Comparison of ENCODE assay signal across 18 mouse cellular contexts in genomic region chr4:21436710-21437109, GRCm38 (mm10).
DNase-seq lines count a peak whose midpoint lies in the region; ATAC-seq and TF ChIP-seq lines count a peak whose summit lies in the region.
"Had no signal": no experiment of that assay in that cellular context is flagged by ENCODE, and none has a peak within 500 bp of the region (broad histone marks: within the 10 kb centered on the region; RNA-seq: fewer than 3 reads in every experiment).

No protein-coding gene starts in this region.

- CTCF ChIA-PET in Patski (lab: Charles Lee): no interaction called here

- 21% methylated on average over 2 of the region's 2 CpGs for WGBS in lung, embryonic 14.5 days

- ATAC-seq in frontal cortex, adult (ENCODE audit: low TSS enrichment): peak; percentile 64; the same call in 1 of the 2 replicates
- ATAC-seq in lung, embryonic 14.5 days (ENCODE audit: insufficient read depth): no peak
- no peak for ATAC-seq in Patski
- ATAC-seq: CD4-positive, CD25-positive, alpha-beta regulatory T cell, adult 4 months; midbrain, embryonic 15.5 days had no signal

- in situ Hi-C loops in Patski (cut with MboI; ENCODE audit: low pct_unique_long_range_greater_than_20kb): loop anchor here (10.0 to 25.0 kb wide), 2 partner anchors 258 to 376 kb away; no protein-coding TSS in a partner anchor

- no peak overlapping the region for H3K4me3 ChIP-seq in lung, embryonic 14.5 days (ENCODE audit: low read depth, low read length)
- H3K4me3 ChIP-seq: embryonic facial prominence, embryonic 15.5 days; limb, embryonic 10.5 days; liver, embryonic 13.5 days; midbrain, embryonic 15.5 days; neural tube, embryonic 12.5 days had no signal

- POLR2A ChIA-PET in Patski (lab: Charles Lee): no interaction called here

- peak; percentile 17; the same call in 1 of the 2 replicates for TF ChIP-seq CTCF in lung, embryonic 14.5 days (IDR thresholded peaks at IDR 0.05; ENCODE audit: low read depth)
- TF ChIP-seq CTCF in Patski (IDR thresholded peaks at IDR 0.05): peak; percentile 10

- no peak overlapping the region for H3K9ac ChIP-seq in lung, embryonic 14.5 days
- H3K9ac ChIP-seq: embryonic facial prominence, embryonic 15.5 days; liver, embryonic 13.5 days; midbrain, embryonic 15.5 days; neural tube, embryonic 12.5 days had no signal

- H3K4me2 ChIP-seq in lung, embryonic 14.5 days: no peak overlapping the region
- H3K4me2 ChIP-seq: embryonic facial prominence, embryonic 15.5 days; liver, embryonic 13.5 days; midbrain, embryonic 15.5 days; neural tube, embryonic 12.5 days had no signal

- DNase-seq in frontal cortex, postnatal 36 days (ENCODE audit: low spot score in 2 of 2): no peak
- DNase-seq in lung, embryonic 14.5 days: peak; percentile 17
- DNase-seq in lung, postnatal 25 days (ENCODE audit: low spot score): no peak
- DNase-seq in Patski (ENCODE audit: low read depth, low spot score): no peak
- peak; percentile 1 for DNase-seq in retina, postnatal 7 days (ENCODE audit: low read depth, low spot score)
- no peak for DNase-seq in cerebellum, postnatal 14 days
- DNase-seq: adrenal gland, adult 2 months; cerebellum, adult 9-11 months; liver, embryonic 13.5 days; lung, postnatal 36 days; right cerebral cortex, postnatal 14 days; thymus, adult 18-20 months had no signal

- H3K4me1 ChIP-seq in lung, embryonic 14.5 days (ENCODE audit: insufficient read depth): no peaks in the 10 kb centered on the region
- H3K4me1 ChIP-seq: embryonic facial prominence, embryonic 15.5 days; limb, embryonic 10.5 days; liver, embryonic 13.5 days; midbrain, embryonic 15.5 days; neural tube, embryonic 12.5 days had no signal

- no peak overlapping the region for H3K27ac ChIP-seq in lung, embryonic 14.5 days (ENCODE audit: low read depth)
- H3K27ac ChIP-seq: embryonic facial prominence, embryonic 15.5 days; limb, embryonic 10.5 days; liver, embryonic 13.5 days; midbrain, embryonic 15.5 days; neural tube, embryonic 12.5 days had no signal

- no peaks in the 10 kb centered on the region for H3K27me3 ChIP-seq in lung, embryonic 14.5 days (ENCODE audit: insufficient read depth, low read length)
- peaks cover 6% of the 10 kb centered on the region for H3K27me3 ChIP-seq in Patski
- H3K27me3 ChIP-seq: embryonic facial prominence, embryonic 15.5 days; liver, embryonic 13.5 days; midbrain, embryonic 15.5 days; neural tube, embryonic 12.5 days had no signal

- no peaks in the 10 kb centered on the region for H3K36me3 ChIP-seq in lung, embryonic 14.5 days (ENCODE audit: insufficient read depth)
- H3K36me3 ChIP-seq: embryonic facial prominence, embryonic 15.5 days; limb, embryonic 10.5 days; liver, embryonic 13.5 days; midbrain, embryonic 15.5 days; neural tube, embryonic 12.5 days had no signal

- H3K9me3 ChIP-seq in lung, embryonic 14.5 days (ENCODE audit: low read depth, low read length): no peaks in the 10 kb centered on the region
- H3K9me3 ChIP-seq: embryonic facial prominence, embryonic 15.5 days; limb, embryonic 10.5 days; liver, embryonic 13.5 days; midbrain, embryonic 15.5 days; neural tube, embryonic 12.5 days had no signal

Comparison
In these comparisons a context has a peak if more than half of its experiments do, and no peak if none do; other contexts are left out.
1. DNase-seq: peak in lung, embryonic 14.5 days (single experiment) and retina, postnatal 7 days (single experiment); none in frontal cortex, postnatal 36 days (0 of 2), lung, postnatal 25 days (single experiment), Patski (single experiment) and cerebellum, postnatal 14 days (0 of 2).